Mouse (Mus musculus) heart, embryonic 15.5 days (tissue): ENCODE measurements around the gene Paxip1. TPM values are rescaled to one million over a fixed set of nuclear protein-coding genes. Genes with fewer than 3 reads are reported as not detected.

Experiments used
- ATAC-seq: fragments of 200-750 bp; cut with Nextera tagmentation; replicated peaks from 2 replicates; pipeline ENCODE4 v1.8.0; 2017; ENCODE audit warnings: low read depth, moderate TSS enrichment; ENCODE audit not compliant: insufficient number of reproducible peaks, insufficient read depth, low FRiP score
- H3K27ac ChIP-seq: fragments of 300-500 bp; sonication (generic); 2 replicates; pipeline ENCODE4 v1.5.1; 2015; ENCODE audit warnings: mild to moderate bottlenecking, inconsistent platforms
- H3K27me3 ChIP-seq: fragments of 300-500 bp; sonication (generic); 2 replicates; pipeline ENCODE4 v1.6.1; 2015; ENCODE audit warnings: inconsistent platforms
- H3K36me3 ChIP-seq: fragments of 300-500 bp; sonication (generic); 2 replicates; pipeline ENCODE4 v1.6.1; 2015; ENCODE audit warnings: mild to moderate bottlenecking, inconsistent platforms
- H3K4me1 ChIP-seq: fragments of 300-500 bp; sonication (generic); replicated peaks from 2 replicates; pipeline ENCODE4 v1.6.1; 2015; ENCODE audit warnings: inconsistent platforms
- H3K4me2 ChIP-seq: fragments of 300-500 bp; sonication (generic); 2 replicates; pipeline ENCODE4 v1.6.1; 2015; ENCODE audit warnings: inconsistent platforms, mild to moderate bottlenecking, moderate library complexity
- H3K4me3 ChIP-seq: fragments of 300-500 bp; sonication (generic); 2 replicates; pipeline ENCODE4 v1.5.1; 2015; ENCODE audit warnings: mild to moderate bottlenecking, inconsistent platforms
- H3K9ac ChIP-seq: fragments of 300-500 bp; sonication (generic); 2 replicates; pipeline ENCODE4 v1.6.1; 2015; ENCODE audit warnings: mild to moderate bottlenecking, inconsistent platforms
- H3K9me3 ChIP-seq: fragments of 300-500 bp; sonication (generic); replicated peaks from 2 replicates; pipeline ENCODE4 v1.6.1; 2016; ENCODE audit warnings: inconsistent platforms
- WGBS: fragments of 180-500 bp; shearing (Covaris S2); methylation state at CpG from one replicate; pipeline ENCODE4 v1.1.7; 2015; ENCODE audit warnings: mixed read lengths; 5-methylcytosine and 5-hydroxymethylcytosine counted together
- polyA plus RNA-seq: library from polyadenylated mRNA; unstranded; fragments of >200 nt; fragmentation: Nextera tagmentation; extraction: Ambion mirVana; gene quantifications from 2 replicates; pipeline ENCODE4 v1.2.1, GENCODE M21; 2015

The Paxip1 gene
- polyA plus RNA-seq, result 13.3 and 18.5 TPM in 2 replicates

DNA sequence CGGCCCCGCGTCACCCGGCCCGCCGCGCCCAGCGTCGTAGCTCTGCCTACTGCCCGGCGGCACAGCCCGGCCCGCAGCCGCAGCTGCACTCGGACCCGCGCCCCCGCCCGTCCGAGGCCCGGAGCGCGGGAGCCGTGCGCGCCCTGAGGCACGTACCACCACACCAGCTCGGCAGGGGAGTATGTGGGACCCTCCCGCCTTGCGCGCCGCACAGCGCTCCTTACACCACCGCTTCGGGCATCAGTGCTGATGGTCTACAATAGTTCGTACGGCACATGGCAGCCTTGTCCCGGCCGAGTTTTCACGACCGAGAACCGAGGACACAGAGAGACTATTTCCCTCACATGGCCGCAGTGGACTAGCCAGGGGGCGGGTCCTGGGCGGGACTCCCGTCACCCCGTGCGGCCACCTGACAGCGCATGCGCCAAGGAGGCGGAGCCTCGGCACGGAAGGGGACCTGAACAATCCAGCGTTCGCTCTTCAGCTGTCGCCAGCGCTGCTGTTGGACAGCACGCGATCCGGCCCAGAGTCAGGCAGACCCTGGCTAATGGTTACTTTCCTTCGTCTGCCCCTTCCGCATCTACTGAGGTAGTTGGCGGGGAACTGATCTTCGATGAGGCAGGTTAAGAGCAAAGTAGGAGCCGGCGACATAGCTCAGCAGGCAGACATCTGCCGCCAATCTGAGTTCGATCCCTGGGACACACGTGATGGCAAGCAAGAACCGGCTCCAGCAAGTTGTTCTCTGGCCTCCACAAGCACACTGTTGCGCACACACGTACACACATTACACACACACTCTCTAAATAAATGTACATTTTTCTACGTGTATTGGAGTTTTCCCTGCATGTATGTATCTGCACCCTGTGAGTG lies at the start of gene Paxip1:
TSS of gene Paxip1 (minus strand) at position 389 of the 870 bp plus-strand sequence.
- Histone ChIP-seq H3K27me3 (no peaks in the 10 kb centered on the region), H3K27ac (peak within 1 kb of the TSS; percentile 93), H3K9ac (peak within 1 kb of the TSS; percentile 65), H3K4me1 (peaks cover 21% of the 10 kb centered on the region), H3K4me3 (peak within 1 kb of the TSS; percentile 72), H3K9me3 (no peaks in the 10 kb centered on the region), H3K36me3 (peaks cover 20% of the 10 kb centered on the region), H3K4me2 (peak within 1 kb of the TSS; percentile 80)
- WGBS, result under 1% methylated on average over 64 of the region's 73 CpGs
- ATAC-seq, result peak; percentile 93

DNA sequence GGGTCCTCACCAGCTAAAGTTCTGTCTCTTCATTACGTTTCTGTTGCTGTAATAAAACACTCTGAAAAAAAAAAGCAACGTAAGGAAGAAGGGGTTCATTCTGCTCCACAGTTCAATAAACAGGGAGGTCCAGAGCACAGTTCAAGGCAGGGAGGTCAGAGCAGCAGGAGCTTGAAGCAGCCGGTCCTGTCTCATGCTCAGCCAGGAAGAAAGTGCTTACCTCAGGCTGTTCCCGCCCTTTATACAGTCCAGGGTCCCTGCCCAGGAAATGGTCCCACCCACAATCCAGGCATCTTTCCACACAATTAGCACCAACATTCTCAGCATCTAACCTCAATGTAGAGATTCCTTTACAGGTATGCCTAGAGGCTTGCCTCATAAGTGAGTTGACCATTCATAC lies 46.6 kb upstream of the Paxip1 start:
- 0 out of 2 replicates have a peak, but pooled peaks cover 3% of the 10 kb centered on the region for H3K4me1 ChIP-seq
- no peak overlapping the region for H3K4me3 ChIP-seq
- H3K27ac ChIP-seq, result no peak overlapping the region
- no peak overlapping the region for H3K9ac ChIP-seq
- no peaks in the 10 kb centered on the region for H3K36me3 ChIP-seq
- H3K4me2 ChIP-seq, result no peak overlapping the region
- ATAC-seq, result no peak
- peaks cover 27% of the 10 kb centered on the region for H3K27me3 ChIP-seq
- WGBS, result 50% methylated on average over 4 of the region's 4 CpGs
- H3K9me3 ChIP-seq, result no peaks in the 10 kb centered on the region

DNA sequence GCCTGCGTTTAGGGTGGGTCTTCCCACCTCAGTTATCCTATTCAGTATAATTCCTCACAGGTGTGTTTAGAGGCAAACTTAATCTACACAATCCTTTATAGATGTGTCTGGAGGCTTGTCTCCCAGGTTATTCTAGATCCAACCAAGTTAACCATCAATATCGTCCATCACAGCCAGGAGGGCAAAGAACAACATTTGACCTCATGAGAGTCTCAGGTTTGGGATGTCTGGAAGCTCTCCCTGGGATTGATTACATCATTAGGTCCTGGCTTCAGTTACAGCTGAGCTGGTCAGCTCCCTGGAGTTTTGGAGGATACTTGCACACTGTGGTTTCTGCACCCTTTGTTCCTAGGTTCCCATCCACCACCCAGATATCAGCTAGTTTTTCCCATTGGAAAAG lies 43.6 kb upstream of the Paxip1 start:
- no peaks in the 10 kb centered on the region for H3K27me3 ChIP-seq
- no peaks in the 10 kb centered on the region for H3K4me1 ChIP-seq
- ATAC-seq, result no peak
- no peaks in the 10 kb centered on the region for H3K36me3 ChIP-seq
- H3K9me3 ChIP-seq, result no peaks in the 10 kb centered on the region
- no peak overlapping the region for H3K27ac ChIP-seq
- H3K9ac ChIP-seq, result no peak overlapping the region
- WGBS, result 83% methylated on average over 2 of the region's 2 CpGs
- H3K4me2 ChIP-seq, result no peak overlapping the region
- no peak overlapping the region for H3K4me3 ChIP-seq

DNA sequence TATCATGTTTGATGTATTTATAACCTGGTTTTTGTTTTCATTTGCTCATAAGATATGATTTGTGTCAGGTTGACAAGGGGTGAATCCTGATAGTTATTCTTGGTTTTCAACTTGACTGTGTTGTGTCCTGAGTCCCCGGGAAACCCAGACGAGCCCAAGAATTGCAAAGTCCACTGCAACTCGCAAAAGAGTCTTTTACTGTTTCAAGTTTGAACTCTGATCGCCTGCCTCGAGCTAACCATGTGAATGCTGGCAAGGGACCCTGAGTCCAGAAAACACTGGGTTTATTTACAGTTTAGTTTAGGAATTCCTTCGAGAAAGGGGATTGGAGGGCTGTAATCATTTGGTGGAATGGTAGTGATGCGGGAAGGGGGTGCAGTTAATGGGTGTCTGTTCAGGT lies 36.5 kb upstream of the Paxip1 start:
- H3K27ac ChIP-seq, result no peak overlapping the region
- no peak overlapping the region for H3K9ac ChIP-seq
- no peaks in the 10 kb centered on the region for H3K9me3 ChIP-seq
- H3K4me3 ChIP-seq, result no peak overlapping the region
- no peaks in the 10 kb centered on the region for H3K36me3 ChIP-seq
- WGBS, result 76% methylated on average over 7 of the region's 7 CpGs
- no peaks in the 10 kb centered on the region for H3K4me1 ChIP-seq
- no peak for ATAC-seq
- no peak overlapping the region for H3K4me2 ChIP-seq
- no peaks in the 10 kb centered on the region for H3K27me3 ChIP-seq

DNA sequence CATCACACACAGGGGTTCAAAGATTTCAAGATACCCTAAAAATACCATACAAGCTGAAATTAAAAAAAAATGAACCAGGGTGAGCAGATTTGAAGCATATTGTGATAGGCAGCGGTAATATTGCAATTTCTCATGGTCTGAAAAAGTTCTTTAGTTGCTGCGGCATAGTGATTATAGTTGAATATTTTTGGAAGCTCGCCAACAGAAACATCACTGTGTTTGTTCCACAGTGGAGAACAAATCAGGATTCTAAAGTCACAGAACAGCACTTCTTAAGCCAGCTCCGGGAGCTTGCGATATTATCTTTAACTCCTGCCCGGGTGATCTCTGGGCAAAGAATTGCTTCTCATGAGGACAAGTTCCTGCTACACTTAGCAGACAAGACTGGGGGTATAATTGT lies 29.7 kb upstream of the Paxip1 start:
- ATAC-seq, result no peak
- WGBS, result 49% methylated on average over 6 of the region's 6 CpGs

DNA sequence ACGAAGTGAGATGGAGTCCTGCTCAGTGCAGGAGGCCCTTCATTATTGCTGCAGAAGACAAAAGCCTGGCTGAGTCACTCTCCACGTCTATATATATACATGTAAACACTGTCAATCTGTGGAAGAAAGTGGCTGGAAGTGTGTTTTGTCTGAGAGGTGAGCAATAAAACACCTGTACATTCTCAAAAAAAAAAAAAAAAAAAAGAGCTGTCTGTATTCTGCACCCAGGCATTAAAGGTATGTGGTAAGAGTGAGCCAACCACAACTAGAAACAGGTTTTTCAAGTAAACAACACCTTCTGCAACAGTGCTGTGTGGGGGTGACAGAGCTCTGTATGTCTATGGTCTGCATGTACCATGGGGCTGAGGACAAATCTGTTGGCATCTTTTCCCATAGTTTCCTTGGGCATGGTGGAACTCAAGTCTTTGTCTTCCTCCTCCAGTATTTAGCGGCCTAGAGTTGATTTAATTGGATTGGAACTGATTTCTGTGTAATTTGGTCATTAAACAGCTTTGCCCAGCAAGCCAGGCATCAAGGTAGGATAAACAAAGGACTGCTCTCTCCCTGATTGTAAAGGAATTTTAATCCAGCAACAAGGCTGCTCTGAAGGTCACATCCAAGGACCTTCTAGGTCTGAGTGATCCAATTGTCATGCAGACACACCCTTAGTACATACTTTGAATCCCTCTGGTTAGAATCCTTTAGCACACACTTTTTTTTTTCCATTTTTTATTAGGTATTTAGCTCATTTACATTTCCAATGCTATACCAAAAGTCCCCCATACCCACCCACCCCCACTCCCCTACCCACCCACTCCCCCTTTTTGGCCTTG lies 27.6 kb upstream of the Paxip1 start:
- ATAC-seq, result no peak
- no peak overlapping the region for H3K4me3 ChIP-seq
- no peak overlapping the region for H3K27ac ChIP-seq
- H3K9me3 ChIP-seq, result no peaks in the 10 kb centered on the region
- no peaks in the 10 kb centered on the region for H3K36me3 ChIP-seq
- H3K27me3 ChIP-seq, result no peaks in the 10 kb centered on the region
- WGBS, result 54% methylated on average over 3 of the region's 3 CpGs
- H3K4me2 ChIP-seq, result no peak overlapping the region
- no peaks in the 10 kb centered on the region for H3K4me1 ChIP-seq
- H3K9ac ChIP-seq, result no peak overlapping the region

More for the DNA sequence above, 29.7 kb upstream of the Paxip1 start:
- H3K4me3 ChIP-seq, result no peak overlapping the region
- no peak overlapping the region for H3K27ac ChIP-seq
- H3K36me3 ChIP-seq, result no peaks in the 10 kb centered on the region
- H3K9ac ChIP-seq, result no peak overlapping the region
- H3K4me1 ChIP-seq, result no peaks in the 10 kb centered on the region
- no peaks in the 10 kb centered on the region for H3K9me3 ChIP-seq
- H3K27me3 ChIP-seq, result no peaks in the 10 kb centered on the region
- no peak overlapping the region for H3K4me2 ChIP-seq

DNA sequence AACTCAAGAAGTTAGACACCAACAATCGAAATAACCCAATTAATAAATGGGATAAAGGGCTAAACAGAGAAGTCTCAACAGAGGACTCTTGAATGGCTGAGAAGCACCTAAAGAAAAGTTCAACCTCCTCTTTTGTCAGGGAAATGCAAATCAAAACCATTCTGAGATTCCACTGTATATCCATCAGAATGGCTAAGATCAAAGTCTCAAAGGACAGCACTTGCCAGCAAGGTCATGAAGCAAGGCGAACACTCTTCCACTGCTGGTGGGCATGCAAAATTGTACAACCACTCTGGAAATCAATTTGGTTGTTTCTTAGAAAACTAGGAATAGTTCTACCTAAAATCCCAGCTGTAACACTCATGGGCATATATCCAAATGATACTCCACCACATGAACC lies 22.8 kb upstream of the Paxip1 start:
- no peak for ATAC-seq
- no peak overlapping the region for H3K4me3 ChIP-seq
- no peaks in the 10 kb centered on the region for H3K4me1 ChIP-seq
- no peak overlapping the region for H3K9ac ChIP-seq
- 71% methylated on average over 2 of the region's 2 CpGs for WGBS
- no peaks in the 10 kb centered on the region for H3K27me3 ChIP-seq
- H3K27ac ChIP-seq, result no peak overlapping the region
- no peaks in the 10 kb centered on the region for H3K36me3 ChIP-seq
- no peak overlapping the region for H3K4me2 ChIP-seq
- H3K9me3 ChIP-seq, result no peaks in the 10 kb centered on the region

DNA sequence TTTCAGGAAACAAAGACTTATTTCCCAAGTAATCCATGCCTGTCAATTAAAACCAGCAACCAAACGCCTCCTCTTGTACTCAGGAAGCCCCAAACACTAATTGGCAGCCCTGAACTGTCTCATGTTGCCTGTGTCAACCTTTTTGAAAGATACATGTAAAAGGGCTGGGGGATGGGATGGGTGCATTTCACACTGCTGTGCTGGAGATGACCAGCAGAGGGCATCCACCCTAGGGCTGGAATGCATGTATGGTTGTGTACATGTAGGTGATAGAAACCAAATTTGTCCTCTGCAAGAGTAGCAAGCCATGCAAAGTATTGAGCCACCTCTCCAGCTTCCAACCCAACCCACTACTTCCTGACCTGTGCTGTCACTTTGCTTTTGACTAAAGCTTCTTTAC lies 2.4 kb upstream of the Paxip1 start:
- ATAC-seq, result no peak
- Histone ChIP-seq H3K9me3 (no peaks in the 10 kb centered on the region), H3K4me1 (peaks cover 21% of the 10 kb centered on the region), H3K36me3 (no peaks in the 10 kb centered on the region; the same call in 1 of the 2 replicates), H3K27me3 (no peaks in the 10 kb centered on the region), H3K4me3 (no peak overlapping the region), H3K27ac (no peak overlapping the region), H3K9ac (no peak overlapping the region), H3K4me2 (no peak overlapping the region)
- WGBS, result 7% methylated on average over 1 of the region's 1 CpGs

DNA sequence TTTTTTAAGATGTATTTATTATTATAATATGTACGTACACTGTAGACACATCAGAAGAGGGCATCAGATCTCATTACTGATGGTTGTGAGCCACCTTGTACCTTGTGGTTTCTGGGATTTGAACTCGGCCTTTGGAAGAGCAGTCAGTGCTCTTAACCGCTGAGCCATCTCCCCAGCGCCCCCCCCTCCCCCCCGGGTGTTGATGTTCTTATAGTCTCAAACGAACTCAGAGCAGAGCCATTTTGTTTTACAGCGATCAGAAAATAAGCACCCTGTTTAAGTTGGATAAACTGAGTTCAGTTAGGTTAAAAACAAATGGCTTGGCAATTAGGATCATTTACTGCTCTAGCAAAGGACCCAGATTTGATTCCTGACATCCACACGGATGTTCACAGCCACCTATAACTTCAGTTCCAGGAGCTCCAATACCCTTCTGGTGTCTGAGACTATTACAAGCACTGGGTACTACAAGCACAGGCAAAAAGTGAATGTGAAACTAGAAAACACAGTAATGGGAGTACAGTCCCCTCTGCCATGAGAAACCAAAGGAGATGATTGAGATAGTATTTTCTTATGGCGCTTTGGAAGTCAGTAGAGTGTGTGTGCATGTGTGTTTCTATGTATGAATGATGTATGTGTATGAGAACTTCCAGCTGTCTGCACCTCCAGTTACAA lies 1.2 kb upstream of the Paxip1 start:
- H3K4me2 ChIP-seq, result peak overlapping the region; percentile 80
- no peak overlapping the region for H3K27ac ChIP-seq
- H3K9ac ChIP-seq, result peak overlapping the region; percentile 65; the same call in 1 of the 2 replicates

DNA sequence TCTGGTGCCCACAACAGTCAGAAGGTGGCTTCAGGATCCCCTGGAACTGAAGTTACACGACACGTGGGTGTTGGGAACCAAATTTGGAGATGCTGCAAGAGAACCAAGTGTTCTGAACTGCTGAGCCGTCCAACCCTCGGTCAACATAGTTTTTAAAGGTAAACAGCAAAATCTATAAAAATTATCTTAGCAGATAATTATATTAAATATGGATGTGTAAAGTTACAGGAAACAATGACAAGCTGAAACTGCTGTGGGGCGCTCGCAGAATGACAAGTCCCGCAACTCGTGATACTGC lies 631 bp upstream of the Paxip1 start:
- peak overlapping the region; percentile 72 for H3K4me3 ChIP-seq
- H3K9ac ChIP-seq, result peak overlapping the region; percentile 65
- H3K4me2 ChIP-seq, result peak overlapping the region; percentile 80
- peaks cover 15% of the 10 kb centered on the region for H3K36me3 ChIP-seq
- H3K4me1 ChIP-seq, result peaks cover 21% of the 10 kb centered on the region
- H3K9me3 ChIP-seq, result no peaks in the 10 kb centered on the region
- H3K27ac ChIP-seq, result peak overlapping the region; percentile 93
- no peaks in the 10 kb centered on the region for H3K27me3 ChIP-seq
- WGBS, result 15% methylated on average over 8 of the region's 8 CpGs
- ATAC-seq, result no peak

More for the DNA sequence above, 1.2 kb upstream of the Paxip1 start:
- Histone ChIP-seq H3K36me3 (peaks cover 10% of the 10 kb centered on the region), H3K9me3 (no peaks in the 10 kb centered on the region), H3K4me3 (peak overlapping the region; percentile 72), H3K4me1 (peaks cover 21% of the 10 kb centered on the region), H3K27me3 (no peaks in the 10 kb centered on the region)
- ATAC-seq, result no peak
- 47% methylated on average over 9 of the region's 9 CpGs for WGBS

DNA sequence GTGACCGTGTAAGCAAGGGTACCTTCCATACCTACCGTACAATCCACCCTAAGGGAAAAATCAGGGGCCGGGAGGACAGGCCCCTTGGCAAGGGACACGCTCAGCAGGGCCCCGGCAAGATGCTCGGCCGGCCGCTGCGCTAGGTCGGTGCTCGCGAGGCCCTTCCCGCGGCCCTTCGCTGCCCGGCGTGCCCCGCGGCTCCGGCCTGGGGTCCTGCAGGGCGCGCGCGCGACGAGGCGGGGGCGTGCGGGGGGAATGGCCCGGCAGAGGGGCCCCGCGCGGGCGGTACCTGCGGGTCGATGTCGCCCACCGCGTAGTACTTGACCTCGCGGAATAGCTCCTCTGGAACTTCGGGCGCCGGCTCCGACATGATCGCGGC lies 592 bp downstream of the Paxip1 start:
- Histone ChIP-seq H3K4me2 (peak overlapping the region; percentile 80), H3K4me1 (peaks cover 21% of the 10 kb centered on the region), H3K36me3 (peaks cover 26% of the 10 kb centered on the region), H3K9ac (peak overlapping the region; percentile 65), H3K27me3 (no peaks in the 10 kb centered on the region), H3K4me3 (peak overlapping the region; percentile 72), H3K27ac (peak overlapping the region; percentile 93), H3K9me3 (no peaks in the 10 kb centered on the region)
- under 1% methylated on average over 24 of the region's 47 CpGs for WGBS
- ATAC-seq, result peak; percentile 90
